Mouse (Mus musculus): ENCODE data around the gene Rrh. TPM values are rescaled to one million over a fixed set of nuclear protein-coding genes. Genes with fewer than 3 reads are reported as not detected.

The Rrh gene
- polyA plus RNA-seq (2014; fragmentation: Nextera tagmentation; extraction: Ambion mirVana): not detected in 2 replicates

DNA sequence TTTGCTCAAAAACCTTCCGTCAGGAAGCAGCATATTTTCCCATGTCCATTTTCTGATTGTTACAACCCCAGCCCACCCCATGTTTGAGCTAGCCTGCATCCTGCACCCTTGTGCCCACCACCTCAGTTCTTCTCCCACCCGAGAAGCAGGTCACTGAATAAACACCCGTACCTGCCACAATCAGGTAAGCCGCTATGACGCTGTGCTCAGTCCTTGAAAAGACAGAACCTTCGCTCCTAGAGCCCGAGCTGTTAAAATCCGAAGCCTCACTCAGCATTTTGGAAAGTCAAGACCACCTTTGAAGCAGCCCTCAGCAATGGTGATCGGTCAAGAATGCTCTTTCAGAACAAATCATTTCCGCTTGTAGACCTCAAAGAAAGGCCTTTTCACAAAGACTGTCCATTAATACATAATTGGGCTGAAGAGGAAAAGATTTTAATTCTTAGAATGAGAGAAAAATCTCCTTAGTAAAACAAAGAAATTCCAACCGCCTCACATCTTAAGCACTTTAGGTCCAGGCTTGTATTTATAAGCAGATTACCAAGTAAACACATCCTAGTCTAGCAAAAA, at the start of gene Rrh:
Gene Rrh, minus strand, starts transcription at position 382 of the 570 bp plus-strand sequence.
- Histone ChIP-seq H3K4me1 (replicated peaks; ENCODE audit: control insufficient read depth, insufficient read depth, low read length) (peaks cover 2% of the 10 kb centered on the region; the same call in 1 of the 2 replicates), H3K27ac (ENCODE audit: low read depth, low read length) (no peak within 1 kb of the TSS), H3K9ac (ENCODE audit: low read length) (no peak within 1 kb of the TSS), H3K27me3 (ENCODE audit: control insufficient read depth, insufficient read depth, low read length) (no peaks in the 10 kb centered on the region), H3K4me2 (ENCODE audit: low read depth, low read length, severe bottlenecking) (0 out of 2 replicates have a peak within 1 kb of the TSS, but pooled peaks have one; percentile 15), H3K36me3 (ENCODE audit: control insufficient read depth, insufficient read depth, low read length) (peaks cover 3% of the 10 kb centered on the region; the same call in 1 of the 2 replicates), H3K9me3 (ENCODE audit: control insufficient read depth, low read length) (no peaks in the 10 kb centered on the region), H3K4me3 (ENCODE audit: low read depth, low read length) (no peak within 1 kb of the TSS)
- ATAC-seq (replicated peaks; ENCODE audit: low FRiP score) (peak; percentile 35), DNase-seq (ENCODE audit: low spot score) (no peak)
- 40% methylated on average over 11 of the region's 11 CpGs for WGBS

GRCm38 (mm10) chr3:129863698-129864097, 41.3 kb upstream of the Rrh start:
- Histone ChIP-seq H3K9ac (ENCODE audit: low read length) (no peak overlapping the region), H3K27me3 (ENCODE audit: control insufficient read depth, insufficient read depth, low read length) (no peaks in the 10 kb centered on the region), H3K36me3 (ENCODE audit: control insufficient read depth, insufficient read depth, low read length) (no peaks in the 10 kb centered on the region), H3K4me1 (replicated peaks; ENCODE audit: control insufficient read depth, insufficient read depth, low read length) (no peaks in the 10 kb centered on the region), H3K9me3 (ENCODE audit: control insufficient read depth, low read length) (no peaks in the 10 kb centered on the region), H3K27ac (ENCODE audit: low read depth, low read length) (no peak overlapping the region), H3K4me2 (ENCODE audit: low read depth, low read length, severe bottlenecking) (no peak overlapping the region), H3K4me3 (ENCODE audit: low read depth, low read length) (no peak overlapping the region)
- DNase-seq (ENCODE audit: low spot score) (peak; percentile 57), ATAC-seq (replicated peaks; ENCODE audit: low FRiP score) (no peak)
- WGBS: 51% methylated on average over 14 of the region's 14 CpGs

DNA sequence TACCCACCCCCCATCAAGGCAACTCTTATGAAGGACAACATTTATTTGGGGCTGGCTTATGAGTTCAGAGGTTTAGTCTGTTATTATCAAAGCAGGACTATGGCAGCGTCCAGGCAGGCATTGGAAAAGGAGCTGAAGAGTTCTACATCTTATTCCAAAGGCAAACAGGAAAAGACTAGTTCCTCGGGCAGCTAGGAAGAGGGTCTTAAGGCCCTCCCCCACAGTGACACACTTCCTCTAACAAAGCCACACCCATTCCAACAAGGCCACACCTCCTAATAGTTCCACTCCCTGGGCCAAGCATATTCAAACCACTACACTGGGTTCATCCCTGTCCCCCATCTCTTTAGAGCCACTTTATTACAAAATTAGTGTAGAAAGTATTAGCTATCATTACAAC, 40.2 kb upstream of the Rrh start:
- DNase-seq (ENCODE audit: low spot score) (no peak), ATAC-seq (replicated peaks; ENCODE audit: low FRiP score) (no peak)
- H3K36me3 ChIP-seq (ENCODE audit: control insufficient read depth, insufficient read depth, low read length): no peaks in the 10 kb centered on the region

DNA sequence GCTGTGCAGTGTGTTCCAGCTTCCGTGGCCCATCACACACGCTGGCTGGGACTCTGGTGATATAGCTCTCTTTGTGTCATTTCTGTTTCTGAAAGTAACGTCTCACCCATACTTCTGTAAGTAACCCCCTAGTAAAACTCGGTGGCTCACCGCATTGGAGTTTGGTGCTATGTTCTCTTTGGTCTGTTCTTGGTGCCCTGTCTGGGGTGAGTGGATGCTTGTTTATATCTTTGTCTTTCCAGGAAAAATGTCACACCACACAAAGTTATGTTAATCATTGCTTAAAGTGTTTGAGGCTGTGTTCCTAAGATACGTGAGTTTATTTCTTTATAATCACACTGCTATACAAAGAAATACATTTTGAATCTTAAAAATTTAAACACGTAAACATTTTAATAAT, 24.5 kb upstream of the Rrh start:
- no peak overlapping the region for H3K4me3 ChIP-seq (ENCODE audit: low read depth, low read length)
- no peak for DNase-seq (ENCODE audit: low spot score)
- no peak overlapping the region for H3K9ac ChIP-seq (ENCODE audit: low read length)
- 86% methylated on average over 7 of the region's 7 CpGs for WGBS
- no peak for ATAC-seq (replicated peaks; ENCODE audit: low FRiP score)
- no peak overlapping the region for H3K27ac ChIP-seq (ENCODE audit: low read depth, low read length)
- no peak overlapping the region for H3K4me2 ChIP-seq (ENCODE audit: low read depth, low read length, severe bottlenecking)
- H3K27me3 ChIP-seq (ENCODE audit: control insufficient read depth, insufficient read depth, low read length): no peaks in the 10 kb centered on the region
- no peaks in the 10 kb centered on the region for H3K9me3 ChIP-seq (ENCODE audit: control insufficient read depth, low read length)
- no peaks in the 10 kb centered on the region for H3K36me3 ChIP-seq (ENCODE audit: control insufficient read depth, insufficient read depth, low read length)
- H3K4me1 ChIP-seq (replicated peaks; ENCODE audit: control insufficient read depth, insufficient read depth, low read length): no peaks in the 10 kb centered on the region

More for the DNA sequence above, 40.2 kb upstream of the Rrh start:
- no peak overlapping the region for H3K27ac ChIP-seq (ENCODE audit: low read depth, low read length)
- 82% methylated on average over 2 of the region's 2 CpGs for WGBS
- H3K4me1 ChIP-seq (replicated peaks; ENCODE audit: control insufficient read depth, insufficient read depth, low read length): no peaks in the 10 kb centered on the region
- H3K9me3 ChIP-seq (ENCODE audit: control insufficient read depth, low read length): no peaks in the 10 kb centered on the region
- no peak overlapping the region for H3K4me2 ChIP-seq (ENCODE audit: low read depth, low read length, severe bottlenecking)
- H3K9ac ChIP-seq (ENCODE audit: low read length): no peak overlapping the region
- H3K27me3 ChIP-seq (ENCODE audit: control insufficient read depth, insufficient read depth, low read length): no peaks in the 10 kb centered on the region
- H3K4me3 ChIP-seq (ENCODE audit: low read depth, low read length): no peak overlapping the region

- WGBS: 84% methylated on average over 2 of the region's 2 CpGs
- ATAC-seq (replicated peaks; ENCODE audit: low FRiP score): no peak
Measured at GRCm38 (mm10) chr3:129845868-129846267, 23.5 kb upstream of the Rrh start.

GRCm38 (mm10) chr3:129838017-129838416, 15.6 kb upstream of the Rrh start:
- H3K36me3 ChIP-seq (ENCODE audit: control insufficient read depth, insufficient read depth, low read length): no peaks in the 10 kb centered on the region
- H3K4me3 ChIP-seq (ENCODE audit: low read depth, low read length): no peak overlapping the region
- ATAC-seq (replicated peaks; ENCODE audit: low FRiP score) (no peak; the same call in 1 of the 2 replicates), DNase-seq (ENCODE audit: low spot score) (no peak)
- 55% methylated on average over 7 of the region's 7 CpGs for WGBS
- H3K4me1 ChIP-seq (replicated peaks; ENCODE audit: control insufficient read depth, insufficient read depth, low read length): no peaks in the 10 kb centered on the region
- no peaks in the 10 kb centered on the region for H3K27me3 ChIP-seq (ENCODE audit: control insufficient read depth, insufficient read depth, low read length)
- no peak overlapping the region for H3K4me2 ChIP-seq (ENCODE audit: low read depth, low read length, severe bottlenecking)
- no peaks in the 10 kb centered on the region for H3K9me3 ChIP-seq (ENCODE audit: control insufficient read depth, low read length)
- H3K27ac ChIP-seq (ENCODE audit: low read depth, low read length): no peak overlapping the region
- H3K9ac ChIP-seq (ENCODE audit: low read length): no peak overlapping the region

More at GRCm38 (mm10) chr3:129845868-129846267, 23.5 kb upstream of the Rrh start:
- no peak for DNase-seq (ENCODE audit: low spot score)
- no peaks in the 10 kb centered on the region for H3K36me3 ChIP-seq (ENCODE audit: control insufficient read depth, insufficient read depth, low read length)
- no peaks in the 10 kb centered on the region for H3K9me3 ChIP-seq (ENCODE audit: control insufficient read depth, low read length)
- H3K27ac ChIP-seq (ENCODE audit: low read depth, low read length): no peak overlapping the region
- no peaks in the 10 kb centered on the region for H3K4me1 ChIP-seq (replicated peaks; ENCODE audit: control insufficient read depth, insufficient read depth, low read length)
- H3K27me3 ChIP-seq (ENCODE audit: control insufficient read depth, insufficient read depth, low read length): no peaks in the 10 kb centered on the region
- no peak overlapping the region for H3K9ac ChIP-seq (ENCODE audit: low read length)
- no peak overlapping the region for H3K4me3 ChIP-seq (ENCODE audit: low read depth, low read length)
- no peak overlapping the region for H3K4me2 ChIP-seq (ENCODE audit: low read depth, low read length, severe bottlenecking)

DNA sequence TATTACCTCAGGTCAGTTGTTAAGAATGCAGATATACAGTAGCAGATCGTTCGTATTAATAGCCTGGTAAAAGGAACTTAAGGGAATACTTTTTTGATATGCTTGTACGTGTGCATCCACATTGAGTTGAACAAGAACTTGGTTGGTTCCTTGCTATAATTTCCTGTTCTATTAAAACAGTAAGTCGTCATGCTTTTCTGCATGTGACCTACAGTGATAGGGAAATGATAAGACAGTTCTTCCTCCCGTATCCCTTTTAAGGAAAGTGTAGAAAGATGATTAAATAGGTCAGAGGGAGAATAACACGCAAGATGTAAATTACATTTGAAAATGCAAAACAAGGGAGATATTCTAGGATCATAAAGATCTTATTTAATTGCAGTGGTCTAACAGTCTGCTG, 14.6 kb upstream of the Rrh start:
- Histone ChIP-seq H3K4me1 (replicated peaks; ENCODE audit: control insufficient read depth, insufficient read depth, low read length) (no peaks in the 10 kb centered on the region), H3K4me3 (ENCODE audit: low read depth, low read length) (no peak overlapping the region), H3K27ac (ENCODE audit: low read depth, low read length) (no peak overlapping the region), H3K9ac (ENCODE audit: low read length) (no peak overlapping the region), H3K4me2 (ENCODE audit: low read depth, low read length, severe bottlenecking) (no peak overlapping the region), H3K36me3 (ENCODE audit: control insufficient read depth, insufficient read depth, low read length) (no peaks in the 10 kb centered on the region), H3K27me3 (ENCODE audit: control insufficient read depth, insufficient read depth, low read length) (no peaks in the 10 kb centered on the region), H3K9me3 (ENCODE audit: control insufficient read depth, low read length) (no peaks in the 10 kb centered on the region)
- DNase-seq (ENCODE audit: low spot score): no peak
- ATAC-seq (replicated peaks; ENCODE audit: low FRiP score): no peak
- WGBS: 89% methylated on average over 6 of the region's 6 CpGs

- no peaks in the 10 kb centered on the region for H3K4me1 ChIP-seq (replicated peaks; ENCODE audit: control insufficient read depth, insufficient read depth, low read length)
- H3K27me3 ChIP-seq (ENCODE audit: control insufficient read depth, insufficient read depth, low read length): no peaks in the 10 kb centered on the region
- H3K9me3 ChIP-seq (ENCODE audit: control insufficient read depth, low read length): no peaks in the 10 kb centered on the region
- no peaks in the 10 kb centered on the region for H3K36me3 ChIP-seq (ENCODE audit: control insufficient read depth, insufficient read depth, low read length)
- DNase-seq (ENCODE audit: low spot score) (no peak), ATAC-seq (replicated peaks; ENCODE audit: low FRiP score) (no peak)
- no peak overlapping the region for H3K9ac ChIP-seq (ENCODE audit: low read length)
- no peak overlapping the region for H3K27ac ChIP-seq (ENCODE audit: low read depth, low read length)
- 12% methylated on average over 11 of the region's 11 CpGs for WGBS
- H3K4me2 ChIP-seq (ENCODE audit: low read depth, low read length, severe bottlenecking): no peak overlapping the region
- no peak overlapping the region for H3K4me3 ChIP-seq (ENCODE audit: low read depth, low read length)
Measured at GRCm38 (mm10) chr3:129836051-129836697, 13.8 kb upstream of the Rrh start.

Measured in forebrain, embryonic 11.5 days (tissue).